Mouse (Mus musculus) limb, embryonic 13.5 days (tissue): Measurements from ENCODE around the gene Prss53. TPM values are rescaled to one million over a fixed set of nuclear protein-coding genes. Genes with fewer than 3 reads are reported as not detected.

Experiments
- polyA plus RNA-seq: library from polyadenylated mRNA; unstranded; fragments of >200 nt; fragmentation: Nextera tagmentation; extraction: Ambion mirVana; gene quantifications from 2 replicates; pipeline ENCODE4 v1.2.1, GENCODE M21; 2015

Gene Prss53
- polyA plus RNA-seq, 1 experiment from 2014 or later = 1.9 TPM

Other genes with a start within 250 kb of the Prss53 start
- 82.3 and 85.8 TPM in 2 replicates for gene Bcl7c, start 182.0 kb downstream of the Prss53 start, polyA plus RNA-seq
- 28.3 and 31.6 TPM in 2 replicates for gene Ctf1, start 178.2 kb downstream of the Prss53 start, polyA plus RNA-seq
- 0.46 and 0.50 TPM in 2 replicates for gene Ctf2, start 158.8 kb downstream of the Prss53 start, polyA plus RNA-seq
- gene Fbxl19, start 146.4 kb downstream of the Prss53 start, polyA plus RNA-seq = 6.7 TPM in 2 replicates
- 20.1 and 20.8 TPM in 2 replicates for gene Orai3, start 121.2 kb downstream of the Prss53 start, polyA plus RNA-seq
- 28.1 and 30.8 TPM in 2 replicates for gene Setd1a, start 114.3 kb downstream of the Prss53 start, polyA plus RNA-seq
- not detected in 2 replicates for gene Gm49388, start 105.4 kb downstream of the Prss53 start, polyA plus RNA-seq
- gene Hsd3b7, start 90.4 kb downstream of the Prss53 start, polyA plus RNA-seq = 11.2 and 11.3 TPM in 2 replicates
- 53.2 and 55.6 TPM in 2 replicates for gene Stx4a, start 66.7 kb downstream of the Prss53 start, polyA plus RNA-seq
- 7.7 and 8.1 TPM in 2 replicates for gene Stx1b, start 66.4 kb downstream of the Prss53 start, polyA plus RNA-seq
- 10.5 and 11.6 TPM in 2 replicates for gene Zfp646, start 14.7 kb downstream of the Prss53 start, polyA plus RNA-seq
- 23.0 and 24.4 TPM in 2 replicates for gene Zfp668, start 14.1 kb downstream of the Prss53 start, polyA plus RNA-seq
- not detected in 2 replicates for gene Gm21974, start 4.5 kb upstream of the Prss53 start, polyA plus RNA-seq
- gene Vkorc1, start 4.6 kb upstream of the Prss53 start, polyA plus RNA-seq = 159 and 174 TPM in 2 replicates
- 84.9 and 85.3 TPM in 2 replicates for gene Bckdk, start 13.1 kb upstream of the Prss53 start, polyA plus RNA-seq
- 44.2 and 47.8 TPM in 2 replicates for gene Kat8, start 21.5 kb upstream of the Prss53 start, polyA plus RNA-seq
- 4.4 and 5.7 TPM in 2 replicates for gene Prss8, start 39.1 kb upstream of the Prss53 start, polyA plus RNA-seq
- gene Prss36, start 55.8 kb upstream of the Prss53 start, polyA plus RNA-seq = 9.6 and 11.9 TPM in 2 replicates
- 542 and 587 TPM in 2 replicates for gene Fus, start 76.5 kb upstream of the Prss53 start, polyA plus RNA-seq
- 22.5 and 27.7 TPM in 2 replicates for gene Pycard, start 102.9 kb upstream of the Prss53 start, polyA plus RNA-seq
- gene Trim72, start 113.0 kb upstream of the Prss53 start, polyA plus RNA-seq = 1.7 and 1.8 TPM in 2 replicates
- gene Itgam, start 171.7 kb upstream of the Prss53 start, polyA plus RNA-seq = 0.87 and 0.92 TPM in 2 replicates
- gene Gm49368, start 171.7 kb upstream of the Prss53 start, polyA plus RNA-seq = not detected in 2 replicates
- not detected in 2 replicates for gene Itgax, start 238.6 kb upstream of the Prss53 start, polyA plus RNA-seq